Mouse (Mus musculus) E14TG2a.4 (cell line): ENCODE data around the gene Adarb2.
"Not testable (repeated sequence)": the region's sequence is repeated elsewhere in the genome, so short reads cannot be mapped to it uniquely, and the experiment has no call there.

Experiments used
- H3K27me3 ChIP-seq: 2 replicates; pipeline ENCODE4 v1.6.1; 2014; ENCODE audit warnings: low read length, control low read depth; ENCODE audit not compliant: insufficient read depth
- H3K36me3 ChIP-seq: 2 replicates; pipeline ENCODE4 v1.6.1; 2014; ENCODE audit warnings: low read length, control low read depth; ENCODE audit not compliant: insufficient read depth
- H3K4me1 ChIP-seq: replicated peaks from 2 replicates; pipeline ENCODE4 v1.6.1; 2014; ENCODE audit warnings: low read depth, low read length, control low read depth
- H3K4me3 ChIP-seq: replicated peaks from 2 replicates; pipeline ENCODE4 v1.5.1; 2014; ENCODE audit warnings: mild to moderate bottlenecking, low read length
- H3K9me3 ChIP-seq: 2 replicates; pipeline ENCODE4 v1.6.1; 2014; ENCODE audit warnings: low read length, control low read depth
- CTCF ChIP-seq: conservative IDR thresholded peaks from 2 replicates; pipeline ENCODE4 v1.5.1; 2014; ENCODE audit warnings: low read length
- NANOG ChIP-seq: IDR thresholded peaks from 2 replicates; pipeline ENCODE4 v1.6.1; 2014; ENCODE audit warnings: borderline replicate concordance, low read length, mixed read lengths
- POU5F1 ChIP-seq: IDR thresholded peaks from 2 replicates; pipeline ENCODE4 v1.6.1; 2014; ENCODE audit warnings: low read length, borderline replicate concordance

Adarb2 gene

DNA sequence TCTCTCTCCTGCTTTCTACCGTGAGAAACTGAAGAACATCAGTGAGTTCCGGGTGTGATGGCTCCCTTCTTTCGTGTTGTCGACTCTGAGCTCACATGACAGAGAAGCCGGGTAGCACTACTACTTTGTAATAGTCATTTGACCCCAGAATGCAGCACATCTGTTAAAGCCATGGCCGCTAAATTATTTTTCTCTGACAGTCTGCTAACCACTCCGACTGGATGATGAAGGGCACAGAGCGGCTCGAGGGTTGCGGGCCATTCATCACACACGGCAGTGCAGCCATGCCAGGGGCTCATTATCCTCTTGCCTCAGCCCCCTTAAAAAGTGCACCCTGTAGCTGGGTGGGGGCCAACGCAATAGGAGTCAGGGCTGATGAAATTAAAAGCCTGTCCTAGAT, 371.2 kb downstream of the Adarb2 start:
- Histone ChIP-seq H3K4me3 (no peak overlapping the region), H3K9me3 (peaks cover 18% of the 10 kb centered on the region), H3K4me1 (no peaks in the 10 kb centered on the region), H3K27me3 (no peaks in the 10 kb centered on the region), H3K36me3 (no peaks in the 10 kb centered on the region)
- no peak for TF ChIP-seq CTCF
- no peak for TF ChIP-seq POU5F1
- no peak for TF ChIP-seq NANOG

GRCm38 (mm10) chr13:8584257-8585005, 381.8 kb downstream of the Adarb2 start:
- H3K4me1 ChIP-seq = no peaks in the 10 kb centered on the region
- TF ChIP-seq CTCF = no peak
- TF ChIP-seq NANOG = no peak
- no peak for TF ChIP-seq POU5F1
- no peak overlapping the region for H3K4me3 ChIP-seq
- no peaks in the 10 kb centered on the region for H3K27me3 ChIP-seq
- H3K9me3 ChIP-seq = no peaks in the 10 kb centered on the region
- no peaks in the 10 kb centered on the region for H3K36me3 ChIP-seq

DNA sequence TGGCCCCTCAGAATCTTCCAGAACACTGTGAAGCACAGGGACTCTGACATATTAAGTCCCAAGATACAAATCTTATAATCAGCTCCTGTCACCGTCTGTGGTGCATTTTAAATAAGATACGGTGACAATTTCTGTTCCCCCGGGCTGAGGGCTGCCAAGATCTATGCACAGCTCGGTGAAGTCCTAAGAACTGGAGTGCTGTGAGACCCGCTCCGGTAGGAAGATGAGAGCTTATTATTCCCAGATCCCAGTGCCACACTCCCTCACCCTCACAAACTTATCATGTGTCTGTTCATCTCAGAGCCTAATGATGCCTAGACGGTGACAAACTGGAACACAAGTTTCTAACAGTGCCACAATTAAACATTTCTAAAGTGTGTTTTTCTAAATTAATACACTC, 384.8 kb downstream of the Adarb2 start:
- Histone ChIP-seq H3K4me1 (no peaks in the 10 kb centered on the region), H3K9me3 (no peaks in the 10 kb centered on the region), H3K4me3 (no peak overlapping the region), H3K36me3 (no peaks in the 10 kb centered on the region), H3K27me3 (no peaks in the 10 kb centered on the region)
- TF ChIP-seq POU5F1 (no peak), NANOG (no peak), CTCF (no peak)

DNA sequence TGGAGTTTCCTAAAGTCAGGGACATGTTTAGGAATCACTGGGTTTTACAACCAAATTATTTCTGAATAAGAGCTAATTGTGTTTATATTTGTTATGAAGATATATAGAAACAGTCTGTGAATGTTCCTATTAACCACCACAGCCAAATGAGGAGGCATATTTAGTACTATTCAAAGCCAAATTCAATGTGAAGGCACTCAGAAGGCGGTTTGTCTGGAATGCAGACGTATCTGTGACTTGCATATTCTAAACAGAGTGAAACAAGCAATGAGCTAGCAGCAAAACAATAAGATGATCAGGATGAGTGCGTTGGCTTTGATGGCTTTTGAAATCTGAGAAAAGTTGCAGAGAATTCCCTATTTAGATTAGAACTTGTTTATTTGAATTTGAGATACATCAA, 387.8 kb downstream of the Adarb2 start:
- Histone ChIP-seq H3K4me3 (no peak overlapping the region), H3K36me3 (no peaks in the 10 kb centered on the region), H3K9me3 (no peaks in the 10 kb centered on the region), H3K27me3 (no peaks in the 10 kb centered on the region), H3K4me1 (no peaks in the 10 kb centered on the region)
- TF ChIP-seq POU5F1 (no peak), NANOG (no peak)

- no peaks in the 10 kb centered on the region for H3K4me1 ChIP-seq
- H3K27me3 ChIP-seq = no peaks in the 10 kb centered on the region
- no peaks in the 10 kb centered on the region for H3K9me3 ChIP-seq
- TF ChIP-seq NANOG (no peak), POU5F1 (no peak)
- H3K36me3 ChIP-seq = no peaks in the 10 kb centered on the region
- no peak overlapping the region for H3K4me3 ChIP-seq
Observed at GRCm38 (mm10) chr13:8596977-8597646, 394.4 kb downstream of the Adarb2 start.

GRCm38 (mm10) chr13:8597647-8598017, 395.0 kb downstream of the Adarb2 start:
- Histone ChIP-seq H3K36me3 (no peaks in the 10 kb centered on the region), H3K4me3 (no peak overlapping the region), H3K27me3 (no peaks in the 10 kb centered on the region), H3K4me1 (no peaks in the 10 kb centered on the region), H3K9me3 (no peaks in the 10 kb centered on the region)
- no peak for TF ChIP-seq NANOG
- no peak for TF ChIP-seq POU5F1
- no peak for TF ChIP-seq CTCF

GRCm38 (mm10) chr13:8605645-8606044, 403.0 kb downstream of the Adarb2 start:
- Histone ChIP-seq H3K9me3 (no peaks in the 10 kb centered on the region), H3K4me3 (no peak overlapping the region), H3K4me1 (no peaks in the 10 kb centered on the region), H3K27me3 (no peaks in the 10 kb centered on the region), H3K36me3 (no peaks in the 10 kb centered on the region)
- TF ChIP-seq POU5F1 (no peak), CTCF (no peak), NANOG (no peak)

DNA sequence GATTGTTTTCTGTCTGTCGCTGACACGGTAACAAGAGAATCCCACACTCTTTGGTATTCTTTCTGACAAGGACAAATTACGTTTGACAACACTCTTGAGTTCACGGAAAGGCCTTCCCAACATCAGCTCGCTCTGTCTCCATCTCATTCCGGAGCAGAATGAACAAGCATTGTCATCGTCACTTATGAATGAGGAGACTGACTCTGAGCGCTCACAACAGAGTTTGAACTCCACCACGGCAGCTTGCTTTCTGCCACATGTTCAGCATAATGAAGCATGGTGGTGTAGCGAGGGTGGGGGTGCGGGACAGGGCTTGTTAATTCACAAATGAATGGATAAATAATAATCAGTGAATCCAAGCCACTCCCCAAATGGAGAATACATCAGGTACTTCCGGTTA, 405.4 kb downstream of the Adarb2 start:
- H3K4me3 ChIP-seq = no peak overlapping the region
- no peaks in the 10 kb centered on the region for H3K36me3 ChIP-seq
- no peaks in the 10 kb centered on the region for H3K9me3 ChIP-seq
- no peaks in the 10 kb centered on the region for H3K4me1 ChIP-seq
- TF ChIP-seq CTCF (no peak), NANOG (no peak), POU5F1 (no peak)
- no peaks in the 10 kb centered on the region for H3K27me3 ChIP-seq

DNA sequence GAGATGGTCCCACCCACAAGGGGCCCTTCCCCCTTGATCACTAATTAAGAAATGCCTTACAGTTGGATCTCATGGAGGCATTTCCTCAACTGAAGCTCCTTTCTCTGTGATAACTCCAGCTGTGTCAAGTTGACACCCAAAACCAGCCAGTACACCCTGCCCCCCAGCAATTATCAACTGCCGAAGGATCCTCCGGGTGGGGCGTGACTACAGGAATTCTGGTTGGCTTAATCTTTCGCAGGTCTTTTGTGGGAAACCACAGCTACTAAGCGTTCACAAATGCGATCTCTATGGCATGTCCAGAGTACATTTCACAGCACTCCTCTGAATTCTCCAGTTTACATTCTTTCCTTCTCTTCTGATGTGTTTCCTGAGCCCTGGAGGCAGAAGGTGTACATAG, 406.3 kb downstream of the Adarb2 start:
- not testable (repeated sequence) for H3K4me3 ChIP-seq, H3K27me3 ChIP-seq, H3K4me1 ChIP-seq, H3K36me3 ChIP-seq, H3K9me3 ChIP-seq

DNA sequence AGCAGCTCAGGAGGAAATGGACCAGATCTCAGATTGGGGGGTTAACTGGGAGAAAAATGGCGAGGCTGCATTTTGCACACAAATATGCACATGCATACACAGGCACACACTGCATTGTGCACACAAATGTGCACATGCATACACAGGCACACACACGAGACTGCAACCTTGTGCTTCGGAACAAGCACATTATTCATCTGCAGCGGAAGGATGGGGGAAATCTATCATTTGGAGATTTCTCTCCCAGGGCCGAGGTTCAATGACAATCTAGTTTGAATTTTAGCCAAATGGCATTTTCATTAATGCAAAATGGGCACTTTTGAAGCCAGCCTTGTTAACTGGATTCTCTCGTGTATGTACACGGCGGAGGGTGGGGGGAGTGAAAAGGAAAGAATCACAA, 408.3 kb downstream of the Adarb2 start:
- TF ChIP-seq NANOG = no peak
- no peak for TF ChIP-seq POU5F1
- no peak for TF ChIP-seq CTCF
- H3K36me3 ChIP-seq = no peaks in the 10 kb centered on the region
- no peak overlapping the region for H3K4me3 ChIP-seq
- no peaks in the 10 kb centered on the region for H3K9me3 ChIP-seq
- no peaks in the 10 kb centered on the region for H3K4me1 ChIP-seq
- H3K27me3 ChIP-seq = no peaks in the 10 kb centered on the region
